Mouse (Mus musculus) MEL (cell line): ENCODE measurements around the gene Nat8f1. TPM values are rescaled to one million over a fixed set of nuclear protein-coding genes. Genes with fewer than 3 reads are reported as not detected.
"Not testable (repeated sequence)": the region's sequence is repeated elsewhere in the genome, so short reads cannot be mapped to it uniquely, and the experiment has no call there.

Experiments used
- DNase-seq: peaks from one replicate; pipeline ENCODE4 v3.0.0; 2011; ENCODE audit warnings: low read depth, low spot score
- H3K27ac ChIP-seq: 2 replicates; pipeline ENCODE4 v1.5.1; 2012; ENCODE audit warnings: low read depth, mild to moderate bottlenecking, control low read depth, low read length, moderate library complexity; ENCODE audit not compliant: control insufficient read depth
- H3K27me3 ChIP-seq, 2 experiments: fragments of 150-350 bp in 1 of 2; sonication (generic) in 1 of 2; 2 replicates each; pipeline ENCODE4 v1.6.1; 2012; ENCODE audit warnings: low read length in 2 of 2, mild to moderate bottlenecking in 2 of 2, improper control_type of control experiment in 1 of 2, moderate library complexity in 1 of 2; ENCODE audit not compliant: insufficient read depth in 2 of 2, control insufficient read depth in 1 of 2
- H3K36me3 ChIP-seq, 2 experiments: 2 replicates each; pipeline ENCODE4 v1.6.1; 2012 to 2014; ENCODE audit warnings: low read length in 2 of 2, improper control_type of control experiment in 1 of 2, inconsistent platforms in 1 of 2, mild to moderate bottlenecking in 1 of 2; ENCODE audit not compliant: insufficient read depth in 2 of 2, control insufficient read depth in 1 of 2
- H3K4me1 ChIP-seq, 2 experiments: fragments of 150-350 bp in 1 of 2; sonication (generic) in 1 of 2; 2 replicates each; pipeline ENCODE4 v1.6.1; 2012; ENCODE audit warnings: low read length in 2 of 2, improper control_type of control experiment in 1 of 2, mild to moderate bottlenecking in 1 of 2; ENCODE audit not compliant: insufficient read depth in 2 of 2, control insufficient read depth in 1 of 2
- H3K4me3 ChIP-seq, 2 experiments: fragments of 150-350 bp in 1 of 2; sonication (generic) in 1 of 2; 2 replicates each; pipeline ENCODE4 v1.5.1; 2012; ENCODE audit warnings: low read depth in 2 of 2, low read length in 2 of 2, mild to moderate bottlenecking in 2 of 2, moderate library complexity in 2 of 2, control low read depth in 1 of 2, improper control_type of control experiment in 1 of 2; ENCODE audit not compliant: control insufficient read depth in 1 of 2, insufficient read depth in 1 of 2
- H3K79me2 ChIP-seq: 2 replicates; pipeline ENCODE4 v1.6.1; 2012; ENCODE audit warnings: mild to moderate bottlenecking, low read length, moderate library complexity; ENCODE audit not compliant: control insufficient read depth, poor library complexity, insufficient read depth
- H3K9ac ChIP-seq: 2 replicates; pipeline ENCODE4 v1.6.1; 2012; ENCODE audit warnings: low read depth, mild to moderate bottlenecking, control low read depth, low read length, moderate library complexity; ENCODE audit not compliant: control insufficient read depth, poor library complexity, severe bottlenecking
- H3K9me3 ChIP-seq: fragments of 150-350 bp; sonication (generic); replicated peaks from 2 replicates; pipeline ENCODE4 v1.6.1; 2012; ENCODE audit warnings: mild to moderate bottlenecking, low read length, improper control_type of control experiment, moderate library complexity; ENCODE audit not compliant: insufficient read depth
- CTCF ChIP-seq, 3 experiments: IDR thresholded peaks in 2 of 3; conservative IDR thresholded peaks in 1 of 3; 2 replicates each; pipeline ENCODE4 v1.5.1; 2011 to 2012; ENCODE audit warnings: low read length in 3 of 3, low read depth in 2 of 3, mild to moderate bottlenecking in 2 of 3, improper control_type of control experiment in 1 of 3, inconsistent platforms in 1 of 3, mixed read lengths in 1 of 3, moderate library complexity in 1 of 3; ENCODE audit not compliant: control insufficient read depth in 1 of 3, insufficient read depth in 1 of 3, poor library complexity in 1 of 3, severe bottlenecking in 1 of 3
- E2F4 ChIP-seq: IDR thresholded peaks from 2 replicates; pipeline ENCODE4 v1.6.1; 2011; ENCODE audit warnings: low read depth, low read length, improper control_type of control experiment, borderline replicate concordance
- ELF1 ChIP-seq: IDR thresholded peaks from 2 replicates; pipeline ENCODE4 v1.6.1; 2014; ENCODE audit warnings: low read depth, mild to moderate bottlenecking, inconsistent platforms, low read length, improper control_type of control experiment, moderate library complexity
- EP300 ChIP-seq, 2 experiments: IDR thresholded peaks; 2 replicates each; pipeline ENCODE4 v1.6.1; 2011; ENCODE audit warnings: improper control_type of control experiment in 2 of 2, low read length in 2 of 2, low read depth in 1 of 2, mild to moderate bottlenecking in 1 of 2
- ETS1 ChIP-seq: IDR thresholded peaks from 2 replicates; pipeline ENCODE4 v1.6.1; 2012; ENCODE audit warnings: low read depth, mild to moderate bottlenecking, inconsistent platforms, low read length, improper control_type of control experiment, moderate library complexity
- HCFC1 ChIP-seq: IDR thresholded peaks from 2 replicates; pipeline ENCODE4 v1.6.1; 2012; ENCODE audit warnings: low read depth, mild to moderate bottlenecking, inconsistent platforms, low read length, improper control_type of control experiment, moderate library complexity
- JUND ChIP-seq: IDR thresholded peaks from 2 replicates; pipeline ENCODE4 v1.6.1; 2011; ENCODE audit warnings: low read depth, mild to moderate bottlenecking, improper control_type of control experiment, low read length
- NELFE ChIP-seq: IDR thresholded peaks from 2 replicates; pipeline ENCODE4 v1.6.1; 2011; ENCODE audit warnings: low read depth, low read length, improper control_type of control experiment
- POLR2A ChIP-seq, 2 experiments: IDR thresholded peaks; 2 replicates each; pipeline ENCODE4 v1.6.1; 2011 to 2012; ENCODE audit warnings: low read length in 2 of 2, mild to moderate bottlenecking in 2 of 2, control low read depth in 1 of 2, improper control_type of control experiment in 1 of 2, low read depth in 1 of 2, moderate library complexity in 1 of 2; ENCODE audit not compliant: control insufficient read depth in 1 of 2, insufficient read depth in 1 of 2, poor library complexity in 1 of 2
- RAD21 ChIP-seq: IDR thresholded peaks from 2 replicates; pipeline ENCODE4 v1.6.1; 2011; ENCODE audit warnings: mild to moderate bottlenecking, low read depth, low read length, improper control_type of control experiment
- SIN3A ChIP-seq: IDR thresholded peaks from 2 replicates; pipeline ENCODE4 v1.6.1; 2012; ENCODE audit warnings: low read length, improper control_type of control experiment, inconsistent platforms
- SMC3 ChIP-seq: IDR thresholded peaks from 2 replicates; pipeline ENCODE4 v1.6.1; 2011; ENCODE audit warnings: low read depth, low read length, improper control_type of control experiment
- TBP ChIP-seq: IDR thresholded peaks from 2 replicates; pipeline ENCODE4 v1.8.0; 2011; ENCODE audit warnings: low read depth, low read length, improper control_type of control experiment
- TCF12 ChIP-seq: IDR thresholded peaks from 2 replicates; pipeline ENCODE4 v1.6.1; 2014; ENCODE audit warnings: low read depth, mild to moderate bottlenecking, inconsistent platforms, low read length, improper control_type of control experiment, moderate library complexity
- USF1 ChIP-seq: IDR thresholded peaks from 2 replicates; pipeline ENCODE4 v1.6.1; 2014; ENCODE audit warnings: low read depth, mild to moderate bottlenecking, inconsistent platforms, low read length, improper control_type of control experiment, moderate library complexity
- ZC3H11A ChIP-seq: IDR thresholded peaks from 2 replicates; pipeline ENCODE4 v1.6.1; 2012; ENCODE audit warnings: low read depth, mild to moderate bottlenecking, inconsistent platforms, low read length, improper control_type of control experiment
- polyA plus RNA-seq, 2 experiments: library from polyadenylated mRNA; stranded (reverse) in 1 of 2; unstranded in 1 of 2; fragments of >175 nt in 1 of 2; fragments of >200 nt in 1 of 2; gene quantifications; 2 replicates each; pipeline versions ENCODE4 v1.2.1 to v1.2.4; 2012; ENCODE audit warnings: low replicate concordance in 2 of 2, low read depth in 1 of 2; ENCODE audit not compliant: insufficient read length in 2 of 2, insufficient read depth in 1 of 2, missing spikeins in 1 of 2
- total RNA-seq: library from RNA; depleted of rRNA; stranded (reverse); fragments of 300-350 nt; gene quantifications from 2 replicates; pipeline ENCODE4 v1.2.3, GENCODE M21; 2012

Nat8f1 gene
- total and polyA plus RNA-seq, 3 experiments = 5.7 to 6.9 TPM; not detected in 1

- peaks cover 0 to 5% of the 10 kb centered on the region in 2 experiments; a peak in 1 of 4 replicates for H3K36me3 ChIP-seq
- no peak overlapping the region for H3K9ac ChIP-seq
- H3K4me3 ChIP-seq = no peak overlapping the region
- H3K4me1 ChIP-seq = peaks cover 2 to 7% of the 10 kb centered on the region in 2 experiments; a peak in 3 of 4 replicates
- H3K9me3 ChIP-seq = no peaks in the 10 kb centered on the region
- no peak for TF ChIP-seq USF1
- 0 out of 2 replicates have a peak, but pooled peaks have one; percentile 21 for TF ChIP-seq ETS1
- TF ChIP-seq JUND = no peak
- TF ChIP-seq EP300 (IDR thresholded peaks at IDR 0.05; ENCODE audit: low read depth in 1 of 2, low read length in 2 of 2) = peak in 1 of 2 experiments; percentile 71; a peak in 2 of 4 replicates
- no peak for TF ChIP-seq NELFE
- TF ChIP-seq TCF12 = 0 out of 2 replicates have a peak, but pooled peaks have one; percentile 43
- no peak overlapping the region for H3K27ac ChIP-seq
- peak; percentile 18 for DNase-seq
- H3K79me2 ChIP-seq = no peaks in the 10 kb centered on the region; the same call in 1 of the 2 replicates
- no peaks in the 10 kb centered on the region for H3K27me3 ChIP-seq
These were observed 7.1 kb downstream of the Nat8f1 start for GRCm38 (mm10) chr6:85908341-85908740.

DNA sequence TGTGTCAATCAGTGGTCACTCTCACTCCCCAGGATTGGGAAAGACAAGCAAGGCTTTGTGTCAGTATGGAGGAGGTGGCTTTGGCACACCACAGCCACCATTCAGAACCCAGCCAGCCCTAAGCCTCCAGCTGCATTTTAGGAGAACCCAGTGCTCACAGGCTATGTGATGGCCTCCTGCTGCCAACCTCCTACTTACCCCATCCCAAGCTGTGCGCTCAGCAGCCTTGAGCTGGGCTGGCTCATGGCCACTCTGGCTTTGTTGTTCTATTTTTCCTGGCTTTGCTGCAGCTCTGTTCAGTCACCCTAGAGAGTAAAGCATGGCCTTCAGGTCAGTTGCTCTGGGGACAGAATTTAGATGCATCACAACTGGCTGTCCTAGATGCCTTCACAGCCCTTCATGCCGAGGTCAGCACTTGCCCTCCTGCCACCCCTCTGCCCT is 8.6 kb downstream of the Nat8f1 start:
- not testable (repeated sequence) for H3K79me2 ChIP-seq, H3K27me3 ChIP-seq, H3K27ac ChIP-seq, H3K4me3 ChIP-seq, H3K4me1 ChIP-seq, H3K9me3 ChIP-seq, H3K9ac ChIP-seq, H3K36me3 ChIP-seq, DNase-seq

GRCm38 (mm10) chr6:85904642-85905061 is 10.8 kb downstream of the Nat8f1 start, which contains the start of gene Nat8f4:
Nat8f4 (minus strand) TSS chr6:85904884.
- H3K4me1 ChIP-seq, H3K27me3 ChIP-seq, H3K9me3 ChIP-seq, H3K79me2 ChIP-seq, H3K36me3 ChIP-seq: not testable (repeated sequence)
- Histone ChIP-seq H3K27ac (peak within 1 kb of the TSS; percentile 68), H3K4me3 (peak within 1 kb of the TSS; percentile 61 to 82), H3K9ac (peak within 1 kb of the TSS; percentile 88)
- DNase-seq = peak; percentile 77
- TF ChIP-seq POLR2A (IDR thresholded peaks at IDR 0.05; ENCODE audit: control insufficient read depth in 1 of 2, insufficient read depth in 1 of 2, low read depth in 1 of 2, low read length in 2 of 2, poor library complexity in 1 of 2) (peak; percentile 30 to 63; a peak in 2 of 4 replicates), ZC3H11A (0 out of 2 replicates have a peak, but pooled peaks have one; percentile 17), CTCF (IDR thresholded peaks at IDR 0.05 in 2 of 3, conservative IDR thresholded peaks at IDR 0.05 in 1 of 3; ENCODE audit: control insufficient read depth in 1 of 3, insufficient read depth in 1 of 3, low read depth in 2 of 3, low read length in 3 of 3, poor library complexity in 1 of 3, severe bottlenecking in 1 of 3) (peak; percentile 57 to 73 (median 68)), ELF1 (peak; percentile 34; the same call in 1 of the 2 replicates), TCF12 (0 out of 2 replicates have a peak, but pooled peaks have one; percentile 20), RAD21 (peak; percentile 43), E2F4 (peak; percentile 55; the same call in 1 of the 2 replicates), HCFC1 (peak; percentile 62), NELFE (peak; percentile 56; the same call in 1 of the 2 replicates), TBP (0 out of 2 replicates have a peak, but pooled peaks have one; percentile 55), SMC3 (peak; percentile 60), SIN3A (0 out of 2 replicates have a peak, but pooled peaks have one; percentile 22)
